Mouse (Mus musculus): ENCODE measurements around the gene Sgsm2.

DNA sequence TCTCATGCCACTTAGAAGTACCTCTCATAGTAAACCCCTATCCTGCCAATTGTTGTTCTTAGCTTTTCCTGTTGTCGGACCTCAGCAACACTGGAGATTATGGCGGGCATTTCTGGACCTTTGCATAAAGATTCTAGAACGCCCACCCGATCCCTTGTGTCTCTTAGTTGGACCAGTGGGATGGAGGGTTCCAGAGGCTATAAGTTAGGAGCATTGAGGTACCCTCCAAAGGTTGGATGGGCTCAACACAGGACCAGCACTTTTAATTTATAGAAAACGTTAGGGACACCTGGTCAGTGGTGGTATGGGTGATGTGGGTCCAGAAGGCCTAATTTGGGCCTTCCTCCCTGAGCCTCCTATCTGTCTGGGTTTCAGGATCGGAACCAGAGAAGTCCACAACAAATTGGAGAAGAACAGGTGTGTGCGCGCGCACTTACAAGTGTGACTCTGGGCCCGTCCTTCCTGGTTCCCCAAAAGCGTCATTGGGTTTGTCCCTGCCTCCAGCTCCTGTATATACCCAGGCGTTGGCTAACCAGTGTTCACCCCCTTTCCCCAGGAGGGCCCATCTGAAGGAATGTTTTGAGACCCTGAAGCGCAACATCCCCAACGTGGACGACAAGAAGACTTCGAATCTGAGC lies 59.7 kb downstream of the Sgsm2 start:
- TF ChIP-seq CTCF (IDR thresholded peaks at IDR 0.05; ENCODE audit: extremely low read depth, insufficient read depth, low read length) (no peak), POLR2A (IDR thresholded peaks at IDR 0.05; ENCODE audit: extremely low read depth, insufficient read depth, low read length) (no peak)
